8 mouse cellular contexts compared by ENCODE assay signal in genomic region chr2:27097776-27098175, GRCm38 (mm10). TPM values are rescaled to one million over a fixed set of nuclear protein-coding genes. Genes with fewer than 3 reads are reported as not detected.
DNase-seq lines count a peak whose midpoint lies in the region; ATAC-seq and TF ChIP-seq lines count a peak whose summit lies in the region.

No protein-coding gene starts in this region.

- H3K9me3 ChIP-seq in heart, embryonic 15.5 days (replicated peaks) = no peaks in the 10 kb centered on the region

- H3K4me2 ChIP-seq in heart, embryonic 15.5 days = no peak overlapping the region

- no peak for TF ChIP-seq CTCF in gastrocnemius, adult 2 months (IDR thresholded peaks at IDR 0.05)

- ATAC-seq in common myeloid progenitor, adult 5-6 weeks (replicated peaks; ENCODE audit: low read depth, poor library complexity, severe bottlenecking) = peak; percentile 45; the same call in 1 of the 2 replicates
- ATAC-seq in heart, embryonic 15.5 days (replicated peaks; ENCODE audit: insufficient number of reproducible peaks, insufficient read depth, low FRiP score, low read depth) = peak; percentile 80

- DNase-seq in gastrocnemius, adult 2 months = peak; percentile 52
- DNase-seq in gastrocnemius, adult 8-10 months (ENCODE audit: low spot score in 2 of 2) = no peak
- DNase-seq in kidney, postnatal 10 days = peak; percentile 77
- DNase-seq in natural killer cell, adult 2 months (ENCODE audit: low spot score in 2 of 2) = peak; percentile 21 to 24
- no peak for DNase-seq in urinary bladder, adult 18-20 months (ENCODE audit: low spot score in 2 of 2)
- no peak for DNase-seq in adipocyte (ENCODE audit: low spot score)

- peak overlapping the region; percentile 68 for H3K27ac ChIP-seq in gastrocnemius, adult 2 months
- H3K27ac ChIP-seq in heart, embryonic 15.5 days = peak overlapping the region; percentile 69

- 0 out of 2 replicates have a peak, but pooled peaks cover 4% of the 10 kb centered on the region for H3K27me3 ChIP-seq in heart, embryonic 15.5 days

- H3K9ac ChIP-seq in heart, embryonic 15.5 days = no peak overlapping the region

- no peaks in the 10 kb centered on the region for H3K36me3 ChIP-seq in heart, embryonic 15.5 days

- WGBS in heart, embryonic 15.5 days = 3% methylated on average over 6 of the region's 6 CpGs

- no peak overlapping the region for H3K4me3 ChIP-seq in gastrocnemius, adult 2 months
- no peak overlapping the region for H3K4me3 ChIP-seq in heart, embryonic 15.5 days

- peaks cover 35% of the 10 kb centered on the region for H3K4me1 ChIP-seq in heart, embryonic 15.5 days (replicated peaks)

- intact Hi-C loops in gastrocnemius, adult 2 months (cut with DNase I) = no loop called here

RNA-seq across cellular contexts. Expression of gene Adamtsl2, which starts 18.6 kb away (rescaled TPM):
- 1 to 10 TPM; 2.9 to 9.8 TPM for total RNA-seq in gastrocnemius, adult 2 months (2021)
- 1 to 10 TPM in 3 of 4 experiments, under 1 TPM in 1; 0.99 to 2.2 (median 1.5) TPM for total RNA-seq in gastrocnemius, adult 8-10 months (2022)
- not detected in 2 replicates for total RNA-seq in common myeloid progenitor, adult 5-6 weeks (2017)
- 12.3 and 13.8 TPM in 2 replicates for polyA plus RNA-seq in heart, embryonic 15.5 days (2015; fragmentation: Nextera tagmentation; extraction: Ambion mirVana)

RNA-seq across cellular contexts. Expression of gene Mymk, which starts 25.8 kb away (rescaled TPM):
- under 1 TPM in 1 of 2 experiments, not detected in 1; 0.36 TPM for total RNA-seq in gastrocnemius, adult 2 months (2021)
- under 1 TPM in 1 of 4 experiments, not detected in 3; 0.48 TPM for total RNA-seq in gastrocnemius, adult 8-10 months (2022)
- total RNA-seq in common myeloid progenitor, adult 5-6 weeks (2017) = not detected in 2 replicates
- 0.18 and 0.42 TPM in 2 replicates for polyA plus RNA-seq in heart, embryonic 15.5 days (2015; fragmentation: Nextera tagmentation; extraction: Ambion mirVana)

RNA-seq across cellular contexts. Expression of gene Fam163b, which starts 44.5 kb away (rescaled TPM):
- not detected for total RNA-seq in gastrocnemius, adult 2 months (2021)
- under 1 TPM in 1 of 4 experiments, not detected in 3; 0.08 TPM for total RNA-seq in gastrocnemius, adult 8-10 months (2022)
- total RNA-seq in common myeloid progenitor, adult 5-6 weeks (2017) = not detected in 2 replicates
- polyA plus RNA-seq in heart, embryonic 15.5 days (2015; fragmentation: Nextera tagmentation; extraction: Ambion mirVana) = 0.39 and 0.67 TPM in 2 replicates

Comparison
In these comparisons a context has a peak if more than half of its experiments do, and no peak if none do; other contexts are left out.
1. DNase-seq: peak in gastrocnemius, adult 2 months (single experiment), kidney, postnatal 10 days (single experiment) and natural killer cell, adult 2 months (2 of 2); none in gastrocnemius, adult 8-10 months (0 of 2), urinary bladder, adult 18-20 months (0 of 2) and adipocyte (single experiment).